Mouse (Mus musculus): ENCODE data around the gene Utp14b. TPM values are rescaled to one million over a fixed set of nuclear protein-coding genes. Genes with fewer than 3 reads are reported as not detected.

The Utp14b gene
- polyA plus RNA-seq, 1 experiment from 2014 or later, result 1.3 TPM

DNA sequence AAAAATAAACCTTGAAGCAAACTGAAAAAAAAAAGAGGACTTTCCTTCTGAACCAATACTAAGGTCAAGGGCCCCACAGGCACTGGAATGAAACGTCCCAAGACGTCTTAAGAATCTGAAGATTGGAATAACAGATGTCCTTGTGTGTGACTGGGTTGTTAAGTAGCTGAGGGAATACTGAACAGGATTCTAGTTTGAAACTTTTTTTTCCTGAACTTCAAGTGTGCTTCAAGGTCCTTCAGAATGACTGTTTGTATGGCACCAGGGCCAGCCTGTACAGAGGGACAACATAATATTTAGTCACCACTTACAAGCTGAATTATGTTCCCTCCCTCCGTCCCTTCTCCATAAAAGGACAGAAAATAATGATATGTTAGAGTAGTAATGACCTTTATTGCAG is 23.4 kb upstream of the Utp14b start:
- TF ChIP-seq EP300 (optimal IDR thresholded peaks at IDR 0.05) (no peak), CTCF (IDR thresholded peaks at IDR 0.05; ENCODE audit: low read depth) (no peak)
- 81% methylated on average over 3 of the region's 3 CpGs for WGBS
- DNase-seq (ENCODE audit: low spot score), result no peak
- H3K9me3 ChIP-seq (ENCODE audit: control insufficient read depth, low read length), result no peaks in the 10 kb centered on the region
- no peak overlapping the region for H3K4me2 ChIP-seq (replicated peaks; ENCODE audit: low read depth)
- H3K27ac ChIP-seq (replicated peaks), result no peak overlapping the region
- H3K4me3 ChIP-seq (ENCODE audit: low read depth, low read length), result no peak overlapping the region
- no peak for ATAC-seq (ENCODE audit: low FRiP score, low TSS enrichment)
- H3K9ac ChIP-seq (ENCODE audit: low read length), result no peak overlapping the region
- no peaks in the 10 kb centered on the region for H3K36me3 ChIP-seq (ENCODE audit: control insufficient read depth, insufficient read depth, low read length)
- H3K4me1 ChIP-seq (replicated peaks; ENCODE audit: control insufficient read depth, insufficient read depth), result no peaks in the 10 kb centered on the region
- H3K27me3 ChIP-seq (ENCODE audit: control insufficient read depth, insufficient read depth, low read length), result no peaks in the 10 kb centered on the region

DNA sequence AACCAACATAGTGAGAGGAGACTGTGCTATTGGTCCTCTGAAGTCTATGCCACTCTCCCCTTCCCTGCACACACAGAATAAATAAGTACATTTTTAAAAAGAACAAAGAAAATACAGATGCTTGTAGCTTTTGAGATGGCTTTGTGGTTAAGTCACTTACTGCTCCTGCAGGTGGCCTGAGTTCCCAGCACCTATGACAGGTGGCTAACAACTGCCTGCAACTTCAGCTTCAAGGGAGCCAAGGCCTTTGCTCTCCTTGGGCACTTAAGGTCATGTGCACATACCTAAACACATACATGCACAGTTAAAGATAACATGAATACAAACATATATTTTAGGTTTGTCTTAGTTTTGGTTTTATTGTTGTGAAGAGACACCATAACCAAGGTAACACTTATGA is 17.0 kb upstream of the Utp14b start:
- H3K9me3 ChIP-seq (ENCODE audit: control insufficient read depth, low read length), result no peaks in the 10 kb centered on the region
- H3K27me3 ChIP-seq (ENCODE audit: control insufficient read depth, insufficient read depth, low read length), result no peaks in the 10 kb centered on the region
- H3K36me3 ChIP-seq (ENCODE audit: control insufficient read depth, insufficient read depth, low read length), result no peaks in the 10 kb centered on the region
- TF ChIP-seq CTCF (IDR thresholded peaks at IDR 0.05; ENCODE audit: low read depth), result no peak
- TF ChIP-seq EP300 (optimal IDR thresholded peaks at IDR 0.05), result no peak
- H3K4me1 ChIP-seq (replicated peaks; ENCODE audit: control insufficient read depth, insufficient read depth), result no peaks in the 10 kb centered on the region
- H3K9ac ChIP-seq (ENCODE audit: low read length), result no peak overlapping the region
- H3K4me2 ChIP-seq (replicated peaks; ENCODE audit: low read depth), result no peak overlapping the region
- no peak overlapping the region for H3K27ac ChIP-seq (replicated peaks)
- no peak overlapping the region for H3K4me3 ChIP-seq (ENCODE audit: low read depth, low read length)
- ATAC-seq (ENCODE audit: low FRiP score, low TSS enrichment) (no peak), DNase-seq (ENCODE audit: low spot score) (no peak)

DNA sequence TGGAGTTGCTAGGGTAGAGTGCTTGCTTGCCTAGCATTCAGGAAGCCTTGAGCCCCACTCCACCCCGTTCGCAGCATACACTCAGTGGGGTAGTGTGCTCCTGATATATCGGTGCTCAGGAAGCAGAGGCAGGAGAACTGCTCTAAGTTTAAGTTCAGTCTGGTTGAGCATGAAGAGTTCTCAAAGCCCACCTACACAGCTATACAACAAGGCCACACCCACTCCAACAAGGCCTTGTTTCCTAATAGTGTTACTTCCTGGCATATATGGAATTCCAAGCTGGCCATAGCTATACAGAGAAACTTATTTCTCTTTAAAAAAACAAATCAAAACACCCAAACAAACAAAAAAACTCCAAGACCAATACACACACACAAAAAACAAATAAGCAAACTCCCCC is 16.0 kb upstream of the Utp14b start:
- no peak overlapping the region for H3K4me3 ChIP-seq (ENCODE audit: low read depth, low read length)
- H3K36me3 ChIP-seq (ENCODE audit: control insufficient read depth, insufficient read depth, low read length), result no peaks in the 10 kb centered on the region
- H3K9ac ChIP-seq (ENCODE audit: low read length), result no peak overlapping the region
- H3K9me3 ChIP-seq (ENCODE audit: control insufficient read depth, low read length), result no peaks in the 10 kb centered on the region
- no peak overlapping the region for H3K4me2 ChIP-seq (replicated peaks; ENCODE audit: low read depth)
- ATAC-seq (ENCODE audit: low FRiP score, low TSS enrichment) (no peak), DNase-seq (ENCODE audit: low spot score) (no peak)
- H3K27me3 ChIP-seq (ENCODE audit: control insufficient read depth, insufficient read depth, low read length), result no peaks in the 10 kb centered on the region
- TF ChIP-seq CTCF (IDR thresholded peaks at IDR 0.05; ENCODE audit: low read depth) (no peak), EP300 (optimal IDR thresholded peaks at IDR 0.05) (no peak)
- no peak overlapping the region for H3K27ac ChIP-seq (replicated peaks)
- 91% methylated on average over 3 of the region's 3 CpGs for WGBS
- H3K4me1 ChIP-seq (replicated peaks; ENCODE audit: control insufficient read depth, insufficient read depth), result no peaks in the 10 kb centered on the region

DNA sequence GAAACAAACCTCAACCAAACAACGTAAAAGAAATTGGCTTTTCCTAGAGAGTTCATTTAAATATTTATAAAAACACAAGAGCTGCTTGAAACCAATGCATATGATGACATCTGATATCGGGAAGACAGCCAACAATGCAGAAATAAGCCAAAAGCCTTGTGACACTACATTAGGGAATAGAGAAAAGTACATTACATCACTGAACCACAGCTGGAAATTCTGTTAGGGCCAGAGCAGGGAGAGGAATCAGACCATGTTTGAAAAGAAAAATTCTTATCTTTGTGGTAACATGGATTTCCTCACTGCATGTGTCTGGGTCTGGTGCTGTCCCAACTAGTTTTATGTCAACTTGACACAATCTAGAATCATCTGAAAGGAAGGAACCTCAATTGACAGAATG is 15.6 kb upstream of the Utp14b start:
- WGBS, result 61% methylated on average over 2 of the region's 2 CpGs
- Histone ChIP-seq H3K27me3 (ENCODE audit: control insufficient read depth, insufficient read depth, low read length) (no peaks in the 10 kb centered on the region), H3K36me3 (ENCODE audit: control insufficient read depth, insufficient read depth, low read length) (no peaks in the 10 kb centered on the region), H3K4me3 (ENCODE audit: low read depth, low read length) (no peak overlapping the region), H3K9ac (ENCODE audit: low read length) (no peak overlapping the region), H3K27ac (replicated peaks) (no peak overlapping the region), H3K4me1 (replicated peaks; ENCODE audit: control insufficient read depth, insufficient read depth) (no peaks in the 10 kb centered on the region), H3K9me3 (ENCODE audit: control insufficient read depth, low read length) (no peaks in the 10 kb centered on the region), H3K4me2 (replicated peaks; ENCODE audit: low read depth) (no peak overlapping the region)
- ATAC-seq (ENCODE audit: low FRiP score, low TSS enrichment) (no peak), DNase-seq (ENCODE audit: low spot score) (no peak)
- TF ChIP-seq CTCF (IDR thresholded peaks at IDR 0.05; ENCODE audit: low read depth), result no peak
- TF ChIP-seq EP300 (optimal IDR thresholded peaks at IDR 0.05), result no peak

DNA sequence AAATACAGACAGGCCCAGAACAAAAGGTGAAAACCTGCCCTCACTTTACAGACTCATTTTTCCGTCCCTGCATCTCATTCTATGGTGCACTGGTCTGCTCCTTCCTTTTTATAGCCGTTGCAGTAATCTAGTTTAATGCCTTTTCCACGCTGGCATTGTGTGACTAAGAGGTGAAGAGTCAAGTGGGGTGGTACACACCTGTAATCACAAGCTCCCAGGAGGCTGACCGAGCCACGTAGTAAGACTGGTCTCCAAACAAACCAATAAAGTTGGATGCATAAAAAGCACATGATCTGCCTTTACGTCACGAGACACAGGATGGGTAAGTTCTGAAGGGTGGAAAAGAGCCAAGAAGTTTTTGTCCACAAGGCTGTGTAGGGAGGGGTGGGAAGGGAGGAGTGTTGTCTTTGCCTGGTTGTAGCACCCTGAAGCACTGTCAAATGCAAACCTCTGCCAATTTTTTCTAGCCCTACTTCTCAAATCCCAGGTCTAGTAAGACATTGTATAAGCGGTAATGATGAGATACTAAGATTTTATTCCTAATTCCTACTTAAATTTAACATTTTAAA is 10.4 kb upstream of the Utp14b start:
- Histone ChIP-seq H3K4me3 (ENCODE audit: low read depth, low read length) (no peak overlapping the region), H3K36me3 (ENCODE audit: control insufficient read depth, insufficient read depth, low read length) (no peaks in the 10 kb centered on the region), H3K4me2 (replicated peaks; ENCODE audit: low read depth) (no peak overlapping the region), H3K9me3 (ENCODE audit: control insufficient read depth, low read length) (no peaks in the 10 kb centered on the region), H3K27ac (replicated peaks) (peak overlapping the region; percentile 45), H3K27me3 (ENCODE audit: control insufficient read depth, insufficient read depth, low read length) (no peaks in the 10 kb centered on the region), H3K4me1 (replicated peaks; ENCODE audit: control insufficient read depth, insufficient read depth) (no peaks in the 10 kb centered on the region), H3K9ac (ENCODE audit: low read length) (no peak overlapping the region)
- 20% methylated on average over 8 of the region's 8 CpGs for WGBS
- TF ChIP-seq EP300 (optimal IDR thresholded peaks at IDR 0.05), result no peak
- no peak for TF ChIP-seq CTCF (IDR thresholded peaks at IDR 0.05; ENCODE audit: low read depth)
- peak; percentile 62 for DNase-seq (ENCODE audit: low spot score)
- ATAC-seq (ENCODE audit: low FRiP score, low TSS enrichment), result peak; percentile 95

DNA sequence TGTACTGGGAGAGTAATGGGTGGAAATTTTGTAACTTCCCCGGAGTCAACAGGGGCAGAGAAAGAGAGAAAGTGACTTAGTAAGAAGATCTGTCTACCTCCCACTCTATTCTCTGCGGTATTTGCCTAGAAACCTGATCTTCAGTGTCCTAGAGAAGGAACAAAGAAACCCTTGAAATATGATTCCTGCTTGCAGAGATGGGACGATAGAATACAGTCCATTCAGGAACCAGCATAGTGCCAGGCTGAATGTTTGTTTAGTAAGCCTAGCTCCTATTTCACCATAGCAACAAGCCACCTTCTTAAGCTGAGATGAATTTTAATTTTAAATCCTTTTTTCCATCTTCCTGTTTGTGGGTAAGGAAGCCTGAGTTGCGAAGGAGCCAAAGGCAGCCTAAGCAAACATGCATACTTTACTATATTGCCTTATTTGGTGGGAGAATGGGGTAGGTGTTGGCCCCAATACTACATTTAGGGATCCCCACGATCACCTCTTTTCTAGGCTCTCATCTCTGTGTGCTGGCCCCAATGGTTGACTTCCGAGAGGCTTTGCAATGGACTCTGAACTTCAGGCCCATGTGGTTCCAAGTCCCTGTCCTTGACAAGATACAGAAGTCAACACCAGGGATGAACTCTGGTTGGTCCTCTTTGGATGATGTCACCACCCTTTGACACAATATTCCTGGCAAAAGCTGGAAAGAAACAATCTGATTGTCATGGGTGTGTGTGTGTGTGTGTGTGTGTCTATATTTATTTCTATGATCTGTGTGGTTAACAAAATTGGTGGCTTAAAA is 8.4 kb upstream of the Utp14b start:
- Histone ChIP-seq H3K36me3 (ENCODE audit: control insufficient read depth, insufficient read depth, low read length) (no peaks in the 10 kb centered on the region), H3K27ac (replicated peaks) (no peak overlapping the region), H3K4me1 (replicated peaks; ENCODE audit: control insufficient read depth, insufficient read depth) (no peaks in the 10 kb centered on the region), H3K27me3 (ENCODE audit: control insufficient read depth, insufficient read depth, low read length) (no peaks in the 10 kb centered on the region), H3K4me2 (replicated peaks; ENCODE audit: low read depth) (no peak overlapping the region), H3K9me3 (ENCODE audit: control insufficient read depth, low read length) (no peaks in the 10 kb centered on the region), H3K9ac (ENCODE audit: low read length) (no peak overlapping the region), H3K4me3 (ENCODE audit: low read depth, low read length) (no peak overlapping the region)
- DNase-seq (ENCODE audit: low spot score) (no peak), ATAC-seq (ENCODE audit: low FRiP score, low TSS enrichment) (no peak)
- TF ChIP-seq EP300 (optimal IDR thresholded peaks at IDR 0.05) (no peak), CTCF (IDR thresholded peaks at IDR 0.05; ENCODE audit: low read depth) (no peak)
- 48% methylated on average over 6 of the region's 6 CpGs for WGBS
